ENCODE assay signal across 14 mouse cellular contexts in genomic region chr16:21293010-21293409, GRCm38 (mm10).
A peak's percentile ranks its signal among the peaks of the same experiment; 100 is the strongest.
DNase-seq lines count a peak whose midpoint lies in the region; ATAC-seq and TF ChIP-seq lines count a peak whose summit lies in the region.
"Had no signal": no experiment of that assay in that cellular context is flagged by ENCODE, and none has a peak within 500 bp of the region (broad histone marks: within the 10 kb centered on the region; RNA-seq: fewer than 3 reads in every experiment).

No protein-coding gene starts in this region.

- H3K4me3 ChIP-seq in heart, embryonic 11.5 days (ENCODE audit: low read depth, low read length) = no peak overlapping the region
- H3K4me3 ChIP-seq in lung, embryonic 14.5 days (ENCODE audit: low read depth, low read length) = no peak overlapping the region
- H3K4me3 ChIP-seq in embryonic facial prominence, embryonic 12.5 days = no peak overlapping the region
- H3K4me3 ChIP-seq in limb, embryonic 13.5 days = no peak overlapping the region
- H3K4me3 ChIP-seq: forebrain, embryonic 12.5 days; hindbrain, embryonic 13.5 days; liver, embryonic 12.5 days; megakaryocyte, embryonic 14.5 days; stomach, embryonic 15.5 days had no signal

- 24% methylated on average over 11 of the region's 11 CpGs for WGBS in heart, embryonic 11.5 days (ENCODE audit: insufficient replicate concordance)
- 31% methylated on average over 11 of the region's 11 CpGs for WGBS in lung, embryonic 14.5 days
- 22% methylated on average over 11 of the region's 11 CpGs for WGBS in embryonic facial prominence, embryonic 12.5 days
- 19% methylated on average over 11 of the region's 11 CpGs for WGBS in limb, embryonic 13.5 days

- intact Hi-C loops in heart, postnatal 36 days (cut with DNase I) = loop anchor here (5.0 kb wide), 2 partner anchors 74 to 86 kb away; no protein-coding TSS in a partner anchor

- H3K27me3 ChIP-seq in heart, embryonic 11.5 days (ENCODE audit: control insufficient read depth, insufficient read depth, low read length) = no peaks in the 10 kb centered on the region
- H3K27me3 ChIP-seq in lung, embryonic 14.5 days (ENCODE audit: insufficient read depth, low read length) = no peaks in the 10 kb centered on the region
- no peaks in the 10 kb centered on the region for H3K27me3 ChIP-seq in embryonic facial prominence, embryonic 12.5 days
- H3K27me3 ChIP-seq in limb, embryonic 13.5 days = no peaks in the 10 kb centered on the region; the same call in 1 of the 2 replicates
- H3K27me3 ChIP-seq: stomach, embryonic 15.5 days had no signal

- H3K36me3 ChIP-seq in heart, embryonic 11.5 days (ENCODE audit: control insufficient read depth, insufficient read depth, low read length) = no peaks in the 10 kb centered on the region
- no peaks in the 10 kb centered on the region for H3K36me3 ChIP-seq in lung, embryonic 14.5 days (ENCODE audit: insufficient read depth)
- H3K36me3 ChIP-seq in embryonic facial prominence, embryonic 12.5 days = no peaks in the 10 kb centered on the region
- H3K36me3 ChIP-seq in limb, embryonic 13.5 days = no peaks in the 10 kb centered on the region
- H3K36me3 ChIP-seq: forebrain, embryonic 12.5 days; hindbrain, embryonic 13.5 days; liver, embryonic 12.5 days; stomach, embryonic 15.5 days had no signal

- ATAC-seq in heart, embryonic 11.5 days (replicated peaks; ENCODE audit: insufficient number of reproducible peaks, low FRiP score, low TSS enrichment) = no peak
- no peak for ATAC-seq in lung, embryonic 14.5 days (ENCODE audit: insufficient read depth)
- ATAC-seq in embryonic facial prominence, embryonic 12.5 days (ENCODE audit: insufficient number of reproducible peaks, insufficient read depth, low FRiP score, low TSS enrichment) = no peak
- no peak; the same call in 1 of the 2 replicates for ATAC-seq in limb, embryonic 13.5 days (ENCODE audit: low FRiP score, low read depth)
- ATAC-seq: liver, embryonic 12.5 days had no signal

- peak; percentile 36 for TF ChIP-seq CTCF in lung, embryonic 14.5 days (IDR thresholded peaks at IDR 0.05; ENCODE audit: low read depth)

- H3K4me1 ChIP-seq in heart, embryonic 11.5 days (ENCODE audit: control insufficient read depth, insufficient read depth, low read length) = peaks cover 39% of the 10 kb centered on the region
- H3K4me1 ChIP-seq in lung, embryonic 14.5 days (ENCODE audit: insufficient read depth) = peaks cover 53% of the 10 kb centered on the region
- H3K4me1 ChIP-seq in embryonic facial prominence, embryonic 12.5 days = peaks cover 63% of the 10 kb centered on the region
- peaks cover 57% of the 10 kb centered on the region for H3K4me1 ChIP-seq in limb, embryonic 13.5 days

- no peak overlapping the region for H3K9ac ChIP-seq in heart, embryonic 11.5 days (ENCODE audit: low read depth, low read length)
- H3K9ac ChIP-seq in lung, embryonic 14.5 days = no peak overlapping the region
- H3K9ac ChIP-seq in embryonic facial prominence, embryonic 12.5 days = no peak overlapping the region
- peak overlapping the region; percentile 43; the same call in 1 of the 2 replicates for H3K9ac ChIP-seq in limb, embryonic 13.5 days
- H3K9ac ChIP-seq: forebrain, embryonic 12.5 days; hindbrain, embryonic 13.5 days; liver, embryonic 12.5 days; stomach, embryonic 15.5 days had no signal

- H3K9me3 ChIP-seq in heart, embryonic 11.5 days (replicated peaks; ENCODE audit: control insufficient read depth, low read length) = peaks cover 4% of the 10 kb centered on the region; the same call in 1 of the 2 replicates
- no peaks in the 10 kb centered on the region for H3K9me3 ChIP-seq in lung, embryonic 14.5 days (ENCODE audit: low read depth, low read length)
- H3K9me3 ChIP-seq in embryonic facial prominence, embryonic 12.5 days = no peaks in the 10 kb centered on the region
- peaks cover 7% of the 10 kb centered on the region; the same call in 1 of the 2 replicates for H3K9me3 ChIP-seq in limb, embryonic 13.5 days
- H3K9me3 ChIP-seq: forebrain, embryonic 12.5 days; hindbrain, embryonic 13.5 days; liver, embryonic 12.5 days; stomach, embryonic 15.5 days had no signal

- peak overlapping the region; percentile 36 for H3K27ac ChIP-seq in heart, embryonic 11.5 days (ENCODE audit: low read depth, low read length)
- peak overlapping the region; percentile 61; the same call in 1 of the 2 replicates for H3K27ac ChIP-seq in lung, embryonic 14.5 days (ENCODE audit: low read depth)
- peak overlapping the region; percentile 77 for H3K27ac ChIP-seq in embryonic facial prominence, embryonic 12.5 days
- peak overlapping the region; percentile 45; the same call in 1 of the 2 replicates for H3K27ac ChIP-seq in limb, embryonic 13.5 days
- H3K27ac ChIP-seq: hindbrain, embryonic 13.5 days; liver, embryonic 12.5 days had no signal

- no peak overlapping the region for H3K4me2 ChIP-seq in heart, embryonic 11.5 days
- H3K4me2 ChIP-seq in lung, embryonic 14.5 days = no peak overlapping the region
- H3K4me2 ChIP-seq in embryonic facial prominence, embryonic 12.5 days (replicated peaks) = no peak overlapping the region
- H3K4me2 ChIP-seq in limb, embryonic 13.5 days (replicated peaks) = 0 out of 2 replicates have a peak overlapping the region, but pooled peaks have one; percentile 9
- H3K4me2 ChIP-seq: forebrain, embryonic 12.5 days; hindbrain, embryonic 13.5 days; liver, embryonic 12.5 days; stomach, embryonic 15.5 days had no signal

- DNase-seq in heart, postnatal 36 days = no peak
- peak; percentile 45 for DNase-seq in lung, embryonic 14.5 days
- DNase-seq in lung, postnatal 25 days (ENCODE audit: low spot score) = no peak
- DNase-seq in right cerebral cortex, adult 2 months (ENCODE audit: low spot score in 2 of 2) = no peak
- DNase-seq: cerebellum, adult 18-20 months; thymus, postnatal 25 days had no signal
